20 mouse cellular contexts compared by ENCODE assay signal in genomic region chr1:159331008-159331407, GRCm38 (mm10).
DNase-seq lines count a peak whose midpoint lies in the region; ATAC-seq lines count a peak whose summit lies in the region.
"Had no signal": no experiment of that assay in that cellular context is flagged by ENCODE, and none has a peak within 500 bp of the region (broad histone marks: within the 10 kb centered on the region; RNA-seq: fewer than 3 reads in every experiment).

No protein-coding gene starts in this region.

- no peak overlapping the region for H3K9ac ChIP-seq in hindbrain, embryonic 16.5 days (ENCODE audit: low read depth, low read length)
- H3K9ac ChIP-seq in neural tube, embryonic 12.5 days: no peak overlapping the region
- H3K9ac ChIP-seq: hindbrain, embryonic 15.5 days; kidney, embryonic 15.5 days; limb, embryonic 13.5 days; liver, embryonic 14.5 days had no signal

- H3K27me3 ChIP-seq in hindbrain, embryonic 16.5 days (replicated peaks; ENCODE audit: control insufficient read depth, insufficient read depth, low read length): no peaks in the 10 kb centered on the region
- no peaks in the 10 kb centered on the region for H3K27me3 ChIP-seq in hindbrain, embryonic 10.5 days (ENCODE audit: insufficient read depth, poor library complexity, severe bottlenecking)
- H3K27me3 ChIP-seq in neural tube, embryonic 12.5 days (replicated peaks): no peaks in the 10 kb centered on the region
- H3K27me3 ChIP-seq: hindbrain, embryonic 15.5 days; kidney, embryonic 15.5 days; limb, embryonic 13.5 days; Patski had no signal

- ATAC-seq in hindbrain, embryonic 16.5 days: peak; percentile 71
- peak; percentile 70; the same call in 1 of the 2 replicates for ATAC-seq in neural tube, embryonic 12.5 days (ENCODE audit: low FRiP score, low read depth)
- ATAC-seq: CD4-positive, CD25-positive, alpha-beta regulatory T cell, adult 4 months; intestine, postnatal 0 days; midbrain, embryonic 16.5 days; Patski had no signal

- no peak overlapping the region for H3K4me3 ChIP-seq in hindbrain, embryonic 16.5 days (ENCODE audit: low read length)
- H3K4me3 ChIP-seq in hindbrain, embryonic 10.5 days: no peak overlapping the region
- no peak overlapping the region for H3K4me3 ChIP-seq in neural tube, embryonic 12.5 days
- H3K4me3 ChIP-seq: gastrocnemius, adult 2 months; hindbrain, embryonic 15.5 days; kidney, embryonic 15.5 days; limb, embryonic 13.5 days had no signal

- no peaks in the 10 kb centered on the region for H3K9me3 ChIP-seq in hindbrain, embryonic 16.5 days (ENCODE audit: control insufficient read depth, low read length)
- H3K9me3 ChIP-seq in hindbrain, embryonic 10.5 days: no peaks in the 10 kb centered on the region
- no peaks in the 10 kb centered on the region for H3K9me3 ChIP-seq in neural tube, embryonic 12.5 days
- H3K9me3 ChIP-seq: hindbrain, embryonic 15.5 days; kidney, embryonic 15.5 days; limb, embryonic 13.5 days had no signal

- DNase-seq in cerebellum, adult 18-20 months: peak; percentile 12 to 16
- no peak for DNase-seq in cerebellum, postnatal 4 days (ENCODE audit: low spot score in 2 of 2)
- no peak for DNase-seq in hindbrain, embryonic 10.5 days (ENCODE audit: low spot score)
- DNase-seq in neural tube, embryonic 10.5 days (ENCODE audit: extremely low spot score, low spot score): no peak
- no peak for DNase-seq in adrenal gland, postnatal 4 days (ENCODE audit: low spot score in 2 of 2)
- DNase-seq: adrenal gland, adult 8-10 months; gastrocnemius, adult 2 months; heart, postnatal 10 days had no signal

- H3K4me2 ChIP-seq in hindbrain, embryonic 16.5 days (ENCODE audit: low read length): no peak overlapping the region
- H3K4me2 ChIP-seq in neural tube, embryonic 12.5 days (replicated peaks): no peak overlapping the region
- H3K4me2 ChIP-seq: heart, embryonic 11.5 days; hindbrain, embryonic 15.5 days; kidney, embryonic 15.5 days; limb, embryonic 13.5 days had no signal

- H3K27ac ChIP-seq in hindbrain, embryonic 16.5 days (ENCODE audit: low read depth, low read length): no peak overlapping the region
- no peak overlapping the region for H3K27ac ChIP-seq in hindbrain, embryonic 10.5 days
- H3K27ac ChIP-seq in neural tube, embryonic 12.5 days: no peak overlapping the region
- H3K27ac ChIP-seq: gastrocnemius, adult 2 months; hindbrain, embryonic 15.5 days; kidney, embryonic 15.5 days; limb, embryonic 13.5 days; liver, embryonic 14.5 days; macrophage had no signal

- no peaks in the 10 kb centered on the region for H3K4me1 ChIP-seq in hindbrain, embryonic 16.5 days (ENCODE audit: control insufficient read depth, insufficient read depth, low read depth, low read length)
- H3K4me1 ChIP-seq in hindbrain, embryonic 10.5 days (replicated peaks): no peaks in the 10 kb centered on the region
- no peaks in the 10 kb centered on the region for H3K4me1 ChIP-seq in neural tube, embryonic 12.5 days
- H3K4me1 ChIP-seq: hindbrain, embryonic 15.5 days; kidney, embryonic 15.5 days; limb, embryonic 13.5 days had no signal

- peaks cover 6% of the 10 kb centered on the region for H3K36me3 ChIP-seq in hindbrain, embryonic 16.5 days (ENCODE audit: control insufficient read depth, insufficient read depth, low read length)
- H3K36me3 ChIP-seq in hindbrain, embryonic 10.5 days: peaks cover 87% of the 10 kb centered on the region
- H3K36me3 ChIP-seq in neural tube, embryonic 12.5 days: peaks cover 26% of the 10 kb centered on the region

- 67% methylated on average over 4 of the region's 4 CpGs for WGBS in hindbrain, embryonic 16.5 days
- 89% methylated on average over 4 of the region's 4 CpGs for WGBS in hindbrain, embryonic 10.5 days
- WGBS in neural tube, embryonic 12.5 days: 77% methylated on average over 4 of the region's 4 CpGs

Comparison
In these comparisons a context has a peak if more than half of its experiments do, and no peak if none do; other contexts are left out.
1. DNase-seq: peak in cerebellum, adult 18-20 months (2 of 2); none in cerebellum, postnatal 4 days (0 of 2), hindbrain, embryonic 10.5 days (single experiment), neural tube, embryonic 10.5 days (single experiment) and adrenal gland, postnatal 4 days (0 of 2).